Mouse (Mus musculus) G1E (cell line): ENCODE data around the gene Plekhh2. TPM values are rescaled to one million over a fixed set of nuclear protein-coding genes. Genes with fewer than 3 reads are reported as not detected.

ENCODE experiments used
- ATAC-seq: 2 replicates; pipeline ENCODE4 v1.8.0; 2016; ENCODE audit warnings: mild to moderate bottlenecking; ENCODE audit not compliant: insufficient number of reproducible peaks, poor library complexity, low FRiP score, severe bottlenecking; ENCODE audit errors: extremely low read depth
- DNase-seq: peaks from one replicate; pipeline ENCODE4 v3.0.0; 2012; ENCODE audit warnings: low spot score
- H3K27me3 ChIP-seq: 2 replicates; pipeline ENCODE4 v1.6.1; 2012; ENCODE audit warnings: mild to moderate bottlenecking, low read length, inconsistent platforms; ENCODE audit not compliant: insufficient read depth
- H3K36me3 ChIP-seq: replicated peaks from 2 replicates; pipeline ENCODE3; 2012; ENCODE audit warnings: mild to moderate bottlenecking, inconsistent platforms
- H3K4me1 ChIP-seq: 2 replicates; pipeline ENCODE4 v1.6.1; 2012; ENCODE audit warnings: low read depth, low read length, inconsistent platforms, mixed read lengths; ENCODE audit not compliant: insufficient read depth
- H3K4me3 ChIP-seq: 2 replicates; pipeline ENCODE4 v1.5.1; 2012; ENCODE audit warnings: low read depth, mild to moderate bottlenecking, inconsistent platforms, low read length, moderate library complexity, mixed read lengths
- H3K9me3 ChIP-seq: replicated peaks from 2 replicates; pipeline ENCODE4 v1.6.1; 2012; ENCODE audit warnings: inconsistent platforms
- CTCF ChIP-seq: IDR thresholded peaks from 2 replicates; pipeline ENCODE4 v1.5.1; 2012; ENCODE audit warnings: low read depth, low read length, inconsistent platforms, mixed read lengths
- GATA1 ChIP-seq: IDR thresholded peaks from 2 replicates; pipeline ENCODE4 v1.6.1; 2012; ENCODE audit warnings: borderline replicate concordance, low read length, inconsistent platforms, mixed read lengths
- GATA2 ChIP-seq: IDR thresholded peaks from 2 replicates; pipeline ENCODE4 v1.6.1; 2012; ENCODE audit warnings: low read depth, low read length, inconsistent platforms, borderline replicate concordance
- POLR2AphosphoS5 ChIP-seq: IDR thresholded peaks from 2 replicates; pipeline ENCODE4 v1.6.1; 2012; ENCODE audit warnings: low read depth, low read length, inconsistent platforms; ENCODE audit not compliant: insufficient replicate concordance
- TAL1 ChIP-seq: conservative IDR thresholded peaks from 2 replicates; pipeline ENCODE4 v1.6.1; 2012; ENCODE audit warnings: low read depth, low read length, inconsistent platforms, mixed read lengths
- polyA plus RNA-seq: library from polyadenylated mRNA; stranded (reverse); fragments of >175 nt; gene quantifications from 2 replicates; pipeline ENCODE4 v1.2.3, GENCODE M21; 2012
- total RNA-seq, 2 experiments: library from RNA; stranded (forward) in 1 of 2; stranded (reverse) in 1 of 2; fragments of 200-1000 nt in 1 of 2; fragments of >200 nt in 1 of 2; fragmentation: Nextera tagmentation in 1 of 2; gene quantifications; 2 replicates each; pipeline ENCODE4 v1.2.3; 2014 to 2017

Gene Plekhh2
- total and polyA plus RNA-seq, 3 experiments = 0.01 to 0.49 TPM; not detected in 1

- H3K36me3 ChIP-seq = no peaks in the 10 kb centered on the region
- H3K9me3 ChIP-seq = no peaks in the 10 kb centered on the region
- TF ChIP-seq POLR2AphosphoS5 (no peak), GATA2 (no peak), GATA1 (no peak), TAL1 (no peak), CTCF (no peak)
- H3K27me3 ChIP-seq = peaks cover 10% of the 10 kb centered on the region
- H3K4me1 ChIP-seq = no peaks in the 10 kb centered on the region
- no peak for ATAC-seq
- no peak for DNase-seq
- H3K4me3 ChIP-seq = no peak overlapping the region
These were observed 14.1 kb upstream of the Plekhh2 start for GRCm38 (mm10) chr17:84497559-84497958.

- H3K27me3 ChIP-seq = peaks cover 7% of the 10 kb centered on the region; the same call in 1 of the 2 replicates
- no peak for DNase-seq
- no peak for ATAC-seq
- H3K4me3 ChIP-seq = no peak overlapping the region
- H3K4me1 ChIP-seq = no peaks in the 10 kb centered on the region
- H3K36me3 ChIP-seq = no peaks in the 10 kb centered on the region
- H3K9me3 ChIP-seq = no peaks in the 10 kb centered on the region
- TF ChIP-seq CTCF = no peak
- no peak for TF ChIP-seq GATA1
- TF ChIP-seq GATA2 = no peak
- no peak for TF ChIP-seq POLR2AphosphoS5
- TF ChIP-seq TAL1 = no peak
These were observed 13.6 kb upstream of the Plekhh2 start for GRCm38 (mm10) chr17:84497972-84498604.

DNA sequence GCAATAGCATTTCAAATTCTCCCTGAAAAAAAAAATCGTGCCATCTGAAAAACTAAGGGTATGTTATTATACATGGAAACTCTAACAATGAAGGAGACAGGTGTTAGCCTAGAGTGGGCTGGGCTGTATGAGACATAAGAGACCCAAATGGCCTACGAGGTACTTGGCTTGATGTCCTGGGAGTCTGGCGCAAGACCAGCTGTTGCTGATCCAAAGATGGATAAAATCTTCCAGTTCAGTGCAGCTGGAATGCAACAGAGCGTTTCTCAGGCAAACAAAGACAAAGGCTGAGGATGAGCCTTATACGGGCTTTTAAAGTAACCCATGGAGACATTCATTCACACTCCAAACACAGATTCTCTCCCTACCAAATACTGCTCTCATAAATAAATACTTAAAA lies 13.1 kb upstream of the Plekhh2 start:
- Histone ChIP-seq H3K9me3 (no peaks in the 10 kb centered on the region), H3K27me3 (peaks cover 7% of the 10 kb centered on the region; the same call in 1 of the 2 replicates), H3K36me3 (no peaks in the 10 kb centered on the region), H3K4me3 (no peak overlapping the region), H3K4me1 (no peaks in the 10 kb centered on the region)
- DNase-seq (no peak), ATAC-seq (no peak)
- TF ChIP-seq TAL1 = no peak
- no peak for TF ChIP-seq GATA2
- TF ChIP-seq POLR2AphosphoS5 = no peak
- no peak for TF ChIP-seq CTCF
- TF ChIP-seq GATA1 = no peak

- Histone ChIP-seq H3K27me3 (peaks cover 12% of the 10 kb centered on the region; the same call in 1 of the 2 replicates), H3K36me3 (no peaks in the 10 kb centered on the region), H3K4me3 (no peak overlapping the region), H3K9me3 (no peaks in the 10 kb centered on the region), H3K4me1 (no peaks in the 10 kb centered on the region)
- DNase-seq = no peak
- TF ChIP-seq TAL1 (no peak), GATA2 (no peak), CTCF (no peak), POLR2AphosphoS5 (no peak), GATA1 (no peak)
- ATAC-seq = no peak
These were observed 9.4 kb upstream of the Plekhh2 start for GRCm38 (mm10) chr17:84502341-84502740.

DNA sequence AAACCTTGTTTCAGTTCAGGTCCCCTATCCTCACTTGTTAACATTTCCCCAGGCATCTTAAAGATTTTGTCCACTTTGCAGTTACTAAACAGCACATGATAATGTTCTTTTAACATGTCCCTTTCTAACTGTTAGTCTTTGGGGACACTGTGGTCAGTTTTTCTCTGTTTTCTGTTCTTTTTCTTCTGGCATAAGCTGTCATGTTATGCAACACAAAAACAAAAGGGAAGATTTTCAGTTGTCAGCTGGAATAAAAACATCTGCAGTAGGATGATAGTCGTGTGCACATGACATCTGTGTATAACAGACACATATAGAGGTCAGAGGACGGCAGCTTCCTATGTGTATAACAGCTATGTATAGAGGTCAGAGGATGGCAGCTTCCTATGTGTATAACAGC lies 5.8 kb upstream of the Plekhh2 start:
- no peak for ATAC-seq
- Histone ChIP-seq H3K9me3 (no peaks in the 10 kb centered on the region), H3K4me3 (no peak overlapping the region), H3K27me3 (peaks cover 15% of the 10 kb centered on the region; the same call in 1 of the 2 replicates), H3K4me1 (no peaks in the 10 kb centered on the region), H3K36me3 (no peaks in the 10 kb centered on the region)
- DNase-seq = no peak
- no peak for TF ChIP-seq TAL1
- no peak for TF ChIP-seq CTCF
- TF ChIP-seq GATA2 = no peak
- no peak for TF ChIP-seq GATA1
- no peak for TF ChIP-seq POLR2AphosphoS5

DNA sequence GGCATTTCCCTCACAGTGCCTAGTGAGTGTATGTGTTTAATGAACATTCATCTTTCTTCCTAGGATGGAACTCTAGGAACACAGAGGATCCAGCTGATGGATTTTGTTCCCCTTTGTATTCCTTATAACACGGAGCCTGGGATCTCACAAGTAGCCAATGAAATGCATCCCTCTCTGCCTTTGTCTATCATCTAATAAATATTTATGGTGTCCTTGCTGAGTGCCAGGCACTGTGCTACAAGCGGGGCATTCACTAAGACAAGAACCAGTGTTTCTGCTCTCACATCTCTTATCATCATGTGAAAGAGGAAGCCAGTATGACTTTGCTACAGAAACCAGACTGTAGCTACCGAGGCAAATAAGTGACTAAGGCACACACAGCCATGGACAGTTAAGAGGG lies 3.0 kb upstream of the Plekhh2 start:
- DNase-seq (no peak), ATAC-seq (no peak)
- no peak overlapping the region for H3K4me3 ChIP-seq
- H3K36me3 ChIP-seq = no peaks in the 10 kb centered on the region
- peaks cover 31% of the 10 kb centered on the region for H3K27me3 ChIP-seq
- no peak for TF ChIP-seq GATA1
- no peak for TF ChIP-seq POLR2AphosphoS5
- TF ChIP-seq TAL1 = no peak
- H3K4me1 ChIP-seq = no peaks in the 10 kb centered on the region
- no peaks in the 10 kb centered on the region for H3K9me3 ChIP-seq
